Mouse (Mus musculus) C2C12 (cell line): ENCODE results near the gene Loxl3. TPM values are rescaled to one million over a fixed set of nuclear protein-coding genes. Genes with fewer than 3 reads are reported as not detected.
A peak's percentile ranks its signal among the peaks of the same experiment; 100 is the strongest.

Experiments used
- H3K27me3 ChIP-seq: one replicate; pipeline ENCODE4 v1.6.1; 2011; ENCODE audit not compliant: control insufficient read depth, insufficient read depth, insufficient read length
- H3K36me3 ChIP-seq: one replicate; pipeline ENCODE4 v1.6.1; 2011; ENCODE audit not compliant: control insufficient read depth, insufficient read depth
- H3K4me3 ChIP-seq: one replicate; pipeline ENCODE4 v1.5.1; 2011; ENCODE audit warnings: mild to moderate bottlenecking, control low read depth; ENCODE audit not compliant: poor library complexity, insufficient read depth, severe bottlenecking
- H3K79me2 ChIP-seq: one replicate; pipeline ENCODE4 v1.6.1; 2011; ENCODE audit not compliant: control insufficient read depth, insufficient read depth
- H3K79me3 ChIP-seq: one replicate; pipeline ENCODE4 v1.6.1; 2011; ENCODE audit warnings: low read depth, control low read depth
- H3ac ChIP-seq: one replicate; pipeline ENCODE3; 2011; ENCODE audit warnings: low read depth; ENCODE audit not compliant: control insufficient read depth, insufficient read length
- CEBPB ChIP-seq: IDR thresholded peaks from one replicate; pipeline ENCODE4 v1.6.1; 2011; ENCODE audit warnings: low read depth, mild to moderate bottlenecking, control low read depth, moderate library complexity
- CTCF ChIP-seq: IDR thresholded peaks from one replicate; pipeline ENCODE4 v1.5.1; 2011; ENCODE audit not compliant: control insufficient read depth, insufficient read depth, insufficient read length
- FOSL1 ChIP-seq: IDR thresholded peaks from one replicate; pipeline ENCODE4 v1.8.0; 2011; ENCODE audit warnings: mild to moderate bottlenecking, low read length; ENCODE audit not compliant: poor library complexity, insufficient read depth, severe bottlenecking
- MAX ChIP-seq: IDR thresholded peaks from one replicate; pipeline ENCODE4 v1.6.1; 2011; ENCODE audit warnings: mild to moderate bottlenecking, control low read depth
- MYOD1 ChIP-seq: IDR thresholded peaks from one replicate; pipeline ENCODE4 v1.6.1; 2011; ENCODE audit warnings: low read depth; ENCODE audit not compliant: control insufficient read depth, insufficient read length
- MYOG ChIP-seq: IDR thresholded peaks from one replicate; pipeline ENCODE4 v1.6.1; 2011; ENCODE audit not compliant: control insufficient read depth, insufficient read length; ENCODE audit errors: extremely low read depth
- USF1 ChIP-seq: IDR thresholded peaks from one replicate; pipeline ENCODE4 v1.6.1; 2011; ENCODE audit warnings: low read depth, mild to moderate bottlenecking, control low read depth, moderate library complexity
- polyA plus RNA-seq: library from polyadenylated mRNA; unstranded; fragments of >200 nt; fragmentation: generic; extraction: Trizol; gene quantifications from one replicate; pipeline ENCODE4 v1.2.1, GENCODE M21; 2012; ENCODE audit warnings: missing spikeins

Gene Loxl3
- polyA plus RNA-seq, 1 experiment, result 23.0 TPM

DNA sequence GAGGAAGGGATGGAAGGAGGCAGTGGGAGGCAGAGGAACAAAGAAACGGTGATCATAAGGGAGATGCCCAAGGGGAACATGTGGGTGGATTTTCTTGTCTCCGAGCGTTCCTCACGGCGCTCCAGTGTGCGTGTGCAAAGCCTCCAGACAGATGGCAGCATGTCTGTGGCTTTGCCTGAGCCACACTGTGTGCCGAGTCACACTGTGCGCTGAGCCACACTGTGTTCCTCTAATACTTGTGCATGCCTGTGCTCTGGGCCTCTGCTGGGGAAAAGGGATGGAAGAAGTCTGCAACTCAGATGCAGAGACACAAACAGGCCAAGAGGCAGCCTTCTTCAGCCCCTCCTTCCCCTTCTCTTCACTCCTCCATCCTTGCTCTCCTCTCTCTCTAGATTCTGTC, 6.7 kb upstream of the Loxl3 start:
- TF ChIP-seq CTCF (no peak), MYOG (no peak), MAX (no peak), USF1 (no peak), FOSL1 (no peak), CEBPB (no peak), MYOD1 (no peak)
- no peaks in the 10 kb centered on the region for H3K27me3 ChIP-seq

DNA sequence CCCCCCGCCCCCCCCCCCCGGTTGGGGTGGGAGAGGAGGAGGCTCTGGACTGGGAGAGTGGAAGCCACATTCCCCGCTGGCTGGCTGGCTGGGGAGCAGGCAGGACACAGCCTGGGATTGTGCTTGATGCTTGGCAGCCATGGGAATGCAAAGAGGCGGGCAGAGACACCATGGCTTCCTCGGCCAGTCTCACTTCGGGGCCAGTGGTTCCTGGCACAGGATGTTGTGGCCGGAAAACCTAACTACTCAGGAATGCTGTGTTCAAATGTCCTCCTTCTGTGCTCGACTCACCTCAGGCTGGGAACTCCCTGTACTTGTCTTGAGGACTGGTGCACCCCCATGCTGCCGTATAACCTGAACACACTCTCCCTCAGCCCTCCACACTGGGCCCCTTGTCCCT, 6.3 kb upstream of the Loxl3 start:
- H3K27me3 ChIP-seq, result no peaks in the 10 kb centered on the region
- H3ac ChIP-seq, result no peak overlapping the region
- peaks cover 35% of the 10 kb centered on the region for H3K79me2 ChIP-seq
- H3K36me3 ChIP-seq, result peaks cover 35% of the 10 kb centered on the region
- no peak overlapping the region for H3K4me3 ChIP-seq
- peak; percentile 14 for TF ChIP-seq MYOD1
- TF ChIP-seq FOSL1, result no peak
- TF ChIP-seq CEBPB, result no peak
- no peak for TF ChIP-seq CTCF
- TF ChIP-seq USF1, result no peak
- TF ChIP-seq MYOG, result no peak
- peak; percentile 36 for TF ChIP-seq MAX
- peaks cover 25% of the 10 kb centered on the region for H3K79me3 ChIP-seq

More for the DNA sequence above, 6.7 kb upstream of the Loxl3 start:
- peaks cover 33% of the 10 kb centered on the region for H3K36me3 ChIP-seq
- peaks cover 31% of the 10 kb centered on the region for H3K79me2 ChIP-seq
- peaks cover 21% of the 10 kb centered on the region for H3K79me3 ChIP-seq
- no peak overlapping the region for H3K4me3 ChIP-seq
- no peak overlapping the region for H3ac ChIP-seq

- TF ChIP-seq CEBPB (no peak), USF1 (no peak), MYOG (no peak), FOSL1 (no peak), MYOD1 (no peak), CTCF (no peak), MAX (no peak)
- no peaks in the 10 kb centered on the region for H3K27me3 ChIP-seq
- H3K4me3 ChIP-seq, result no peak overlapping the region
- peaks cover 35% of the 10 kb centered on the region for H3K79me3 ChIP-seq
- no peak overlapping the region for H3ac ChIP-seq
- peaks cover 55% of the 10 kb centered on the region for H3K79me2 ChIP-seq
- H3K36me3 ChIP-seq, result peaks cover 35% of the 10 kb centered on the region
Observed at GRCm38 (mm10) chr6:83029777-83030176, 4.2 kb upstream of the Loxl3 start.

- Histone ChIP-seq H3K79me3 (peaks cover 37% of the 10 kb centered on the region), H3K79me2 (peaks cover 62% of the 10 kb centered on the region), H3K4me3 (no peak overlapping the region), H3K27me3 (no peaks in the 10 kb centered on the region), H3ac (no peak overlapping the region), H3K36me3 (peaks cover 35% of the 10 kb centered on the region)
- no peak for TF ChIP-seq MAX
- no peak for TF ChIP-seq MYOD1
- TF ChIP-seq MYOG, result no peak
- no peak for TF ChIP-seq CTCF
- no peak for TF ChIP-seq FOSL1
- TF ChIP-seq CEBPB, result no peak
- TF ChIP-seq USF1, result no peak
Observed at GRCm38 (mm10) chr6:83031111-83031510, 2.9 kb upstream of the Loxl3 start.

- H3K27me3 ChIP-seq, result no peaks in the 10 kb centered on the region
- peak overlapping the region; percentile 82 for H3ac ChIP-seq
- H3K4me3 ChIP-seq, result peak overlapping the region; percentile 79
- H3K36me3 ChIP-seq, result peaks cover 36% of the 10 kb centered on the region
- H3K79me2 ChIP-seq, result peaks cover 67% of the 10 kb centered on the region
- TF ChIP-seq USF1 (no peak), MYOG (no peak), MYOD1 (no peak), CTCF (no peak), MAX (no peak), FOSL1 (no peak), CEBPB (no peak)
- peaks cover 37% of the 10 kb centered on the region for H3K79me3 ChIP-seq
Observed at GRCm38 (mm10) chr6:83031921-83032590, 1.9 kb upstream of the Loxl3 start.

- Histone ChIP-seq H3K4me3 (peak overlapping the region; percentile 79), H3K79me2 (peaks cover 67% of the 10 kb centered on the region), H3K79me3 (peaks cover 38% of the 10 kb centered on the region), H3K36me3 (peaks cover 41% of the 10 kb centered on the region), H3ac (peak overlapping the region; percentile 82), H3K27me3 (no peaks in the 10 kb centered on the region)
- TF ChIP-seq FOSL1, result no peak
- no peak for TF ChIP-seq CTCF
- TF ChIP-seq CEBPB, result no peak
- no peak for TF ChIP-seq MYOD1
Observed at GRCm38 (mm10) chr6:83032769-83033191, 1.2 kb upstream of the Loxl3 start.
